25 mouse cellular contexts compared by ENCODE assay signal in genomic region chr6:32937643-32938042, GRCm38 (mm10).
DNase-seq lines count a peak whose midpoint lies in the region; ATAC-seq and TF ChIP-seq lines count a peak whose summit lies in the region.
"Had no signal": no experiment of that assay in that cellular context is flagged by ENCODE, and none has a peak within 500 bp of the region (broad histone marks: within the 10 kb centered on the region; RNA-seq: fewer than 3 reads in every experiment).

No protein-coding gene starts in this region.

- no peaks in the 10 kb centered on the region for H3K27me3 ChIP-seq in liver, embryonic 13.5 days
- no peaks in the 10 kb centered on the region for H3K27me3 ChIP-seq in liver, embryonic 11.5 days (replicated peaks; ENCODE audit: control insufficient read depth, insufficient read depth, low read length)
- no peaks in the 10 kb centered on the region for H3K27me3 ChIP-seq in liver, postnatal 0 days (ENCODE audit: insufficient read depth, low read length)
- no peaks in the 10 kb centered on the region for H3K27me3 ChIP-seq in liver, embryonic 12.5 days (replicated peaks)
- H3K27me3 ChIP-seq: embryonic facial prominence, embryonic 13.5 days; embryonic facial prominence, embryonic 15.5 days; Patski had no signal

- no peak for TF ChIP-seq CTCF in liver, postnatal 0 days (IDR thresholded peaks at IDR 0.05; ENCODE audit: low read depth)
- TF ChIP-seq CTCF in left cerebral cortex, adult 2 months (IDR thresholded peaks at IDR 0.05) = no peak

- TF ChIP-seq EP300 in liver, postnatal 0 days (IDR thresholded peaks at IDR 0.05; ENCODE audit: low read depth) = 0 out of 2 replicates have a peak, but pooled peaks have one; percentile 7

- no peak overlapping the region for H3K9ac ChIP-seq in liver, embryonic 13.5 days
- no peak overlapping the region for H3K9ac ChIP-seq in liver, embryonic 11.5 days (ENCODE audit: low read depth, low read length)
- H3K9ac ChIP-seq in liver, postnatal 0 days (replicated peaks) = no peak overlapping the region
- H3K9ac ChIP-seq in liver, embryonic 12.5 days = no peak overlapping the region
- H3K9ac ChIP-seq: embryonic facial prominence, embryonic 13.5 days; embryonic facial prominence, embryonic 15.5 days; forebrain, embryonic 12.5 days had no signal

- H3K9me3 ChIP-seq in liver, embryonic 13.5 days (replicated peaks) = no peaks in the 10 kb centered on the region
- H3K9me3 ChIP-seq in liver, embryonic 11.5 days (ENCODE audit: control insufficient read depth, low read length) = no peaks in the 10 kb centered on the region
- H3K9me3 ChIP-seq in liver, postnatal 0 days (ENCODE audit: low read length) = no peaks in the 10 kb centered on the region
- H3K9me3 ChIP-seq in liver, embryonic 12.5 days (replicated peaks) = no peaks in the 10 kb centered on the region
- H3K9me3 ChIP-seq: embryonic facial prominence, embryonic 13.5 days; embryonic facial prominence, embryonic 15.5 days; forebrain, embryonic 10.5 days; forebrain, embryonic 12.5 days had no signal

- peak; percentile 61; the same call in 1 of the 2 replicates for ATAC-seq in liver, embryonic 13.5 days (ENCODE audit: low read depth)
- ATAC-seq in liver, embryonic 11.5 days (replicated peaks; ENCODE audit: low FRiP score) = no peak
- no peak for ATAC-seq in liver, postnatal 0 days
- ATAC-seq in liver, embryonic 12.5 days = no peak; the same call in 1 of the 2 replicates
- ATAC-seq in common myeloid progenitor, adult 5-6 weeks (replicated peaks; ENCODE audit: low read depth, poor library complexity, severe bottlenecking) = 0 out of 2 replicates have a peak, but pooled peaks have one; percentile 42
- ATAC-seq in megakaryocyte-erythroid progenitor cell, adult 5-6 weeks (replicated peaks; ENCODE audit: low FRiP score, low TSS enrichment, poor library complexity, severe bottlenecking) = peak; percentile 85
- ATAC-seq: activated CD4-positive, CD25-positive, alpha-beta regulatory T cell, adult 4 months; forebrain, embryonic 14.5 days; forebrain, embryonic 16.5 days; Patski had no signal

- peaks cover 24% of the 10 kb centered on the region for H3K4me1 ChIP-seq in liver, embryonic 13.5 days (replicated peaks)
- peaks cover 2% of the 10 kb centered on the region for H3K4me1 ChIP-seq in liver, embryonic 11.5 days (replicated peaks; ENCODE audit: control insufficient read depth, insufficient read depth, low read length)
- no peaks in the 10 kb centered on the region for H3K4me1 ChIP-seq in liver, postnatal 0 days (ENCODE audit: insufficient read depth)
- H3K4me1 ChIP-seq in liver, embryonic 12.5 days = peaks cover 26% of the 10 kb centered on the region

- no peak overlapping the region for H3K27ac ChIP-seq in liver, embryonic 13.5 days
- H3K27ac ChIP-seq in liver, embryonic 11.5 days (ENCODE audit: low read depth, low read length) = no peak overlapping the region
- H3K27ac ChIP-seq in liver, postnatal 0 days (ENCODE audit: low read depth) = no peak overlapping the region
- H3K27ac ChIP-seq in liver, embryonic 12.5 days = no peak overlapping the region
- H3K27ac ChIP-seq in left cerebral cortex, adult 2 months = no peak overlapping the region
- H3K27ac ChIP-seq: embryonic facial prominence, embryonic 13.5 days; embryonic facial prominence, embryonic 15.5 days; forebrain, embryonic 10.5 days; forebrain, embryonic 12.5 days had no signal

- H3K4me3 ChIP-seq in liver, embryonic 13.5 days (replicated peaks) = no peak overlapping the region
- no peak overlapping the region for H3K4me3 ChIP-seq in liver, embryonic 11.5 days (ENCODE audit: low read depth, low read length)
- no peak overlapping the region for H3K4me3 ChIP-seq in liver, postnatal 0 days (ENCODE audit: low read depth, low read length)
- no peak overlapping the region for H3K4me3 ChIP-seq in liver, embryonic 12.5 days
- H3K4me3 ChIP-seq in left cerebral cortex, adult 2 months = no peak overlapping the region
- H3K4me3 ChIP-seq: embryonic facial prominence, embryonic 13.5 days; embryonic facial prominence, embryonic 15.5 days; erythroblast, embryonic 14.5 days; forebrain, embryonic 10.5 days; forebrain, embryonic 12.5 days had no signal

- H3K4me2 ChIP-seq in liver, embryonic 13.5 days = no peak overlapping the region
- H3K4me2 ChIP-seq in liver, embryonic 11.5 days = no peak overlapping the region
- no peak overlapping the region for H3K4me2 ChIP-seq in liver, postnatal 0 days (ENCODE audit: low read depth, low read length)
- H3K4me2 ChIP-seq in liver, embryonic 12.5 days = no peak overlapping the region
- H3K4me2 ChIP-seq: embryonic facial prominence, embryonic 13.5 days; embryonic facial prominence, embryonic 15.5 days; forebrain, embryonic 12.5 days had no signal

- no peaks in the 10 kb centered on the region for H3K36me3 ChIP-seq in liver, embryonic 13.5 days
- H3K36me3 ChIP-seq in liver, embryonic 11.5 days (ENCODE audit: control insufficient read depth, insufficient read depth, low read length) = no peaks in the 10 kb centered on the region
- H3K36me3 ChIP-seq in liver, postnatal 0 days (replicated peaks; ENCODE audit: insufficient read depth, low read length) = no peaks in the 10 kb centered on the region
- H3K36me3 ChIP-seq in liver, embryonic 12.5 days = no peaks in the 10 kb centered on the region
- H3K36me3 ChIP-seq: embryonic facial prominence, embryonic 13.5 days; embryonic facial prominence, embryonic 15.5 days; forebrain, embryonic 10.5 days; forebrain, embryonic 12.5 days had no signal

- no peak for DNase-seq in liver, embryonic 13.5 days
- no peak for DNase-seq in liver, embryonic 11.5 days (ENCODE audit: low spot score)
- no peak for DNase-seq in liver, postnatal 0 days
- DNase-seq in cerebellum, postnatal 10 days = no peak
- DNase-seq in left cerebral cortex, adult 2 months (ENCODE audit: extremely low spot score in 1 of 2, low spot score in 2 of 2) = no peak
- DNase-seq: adrenal gland, adult 8-10 months; adrenal gland, postnatal 14 days; adrenal gland, postnatal 36 days; cerebellum, adult 11-12 months; cerebellum, adult 2 months; cerebellum, adult 9-11 months; cerebellum, postnatal 25 days; embryo, embryonic 11 days had no signal

- intact Hi-C loops in left cerebral cortex, adult 2 months (cut with DNase I) = no loop called here

- 42% methylated on average over 1 of the region's 1 CpGs for WGBS in liver, embryonic 13.5 days (ENCODE audit: insufficient replicate concordance)
- 59% methylated on average over 1 of the region's 1 CpGs for WGBS in liver, embryonic 11.5 days
- WGBS in liver, postnatal 0 days (ENCODE audit: insufficient replicate concordance) = 67% methylated on average over 1 of the region's 1 CpGs
- 42% methylated on average over 1 of the region's 1 CpGs for whole genome bisulfite sequencing in liver, embryonic 12.5 days (ENCODE audit: insufficient replicate concordance)

Comparison
In these comparisons a context has a peak if more than half of its experiments do, and no peak if none do; other contexts are left out.
1. ATAC-seq: peak in liver, embryonic 13.5 days (single experiment), common myeloid progenitor, adult 5-6 weeks (single experiment) and megakaryocyte-erythroid progenitor cell, adult 5-6 weeks (single experiment); none in liver, embryonic 11.5 days (single experiment), liver, postnatal 0 days (single experiment) and liver, embryonic 12.5 days (single experiment).